Mouse (Mus musculus) limb, embryonic 14.5 days (tissue): ENCODE measurements at regions not wholly inside any gene's neighbourhood (a gene's known extent, or its start where the extent isn't known, plus 50 kb on each side); places are given as distances from the start of the nearest gene placed in this dataset.
A peak's percentile ranks its signal among the peaks of the same experiment; 100 is the strongest.

Source experiments
- ATAC-seq: fragments of 200-750 bp; cut with Nextera tagmentation; 2 replicates; pipeline ENCODE4 v1.8.0; 2017; ENCODE audit warnings: low read depth, moderate number of reproducible peaks, moderate TSS enrichment; ENCODE audit not compliant: low FRiP score
- DNase-seq: peaks from one replicate; pipeline ENCODE4 v3.0.0-alpha.2; 2015; ENCODE audit warnings: low spot score
- H3K27ac ChIP-seq: fragments of 300-500 bp; sonication (generic); replicated peaks from 2 replicates; pipeline ENCODE4 v1.5.1; 2014; ENCODE audit warnings: low read depth, mild to moderate bottlenecking, low read length, moderate library complexity, mixed read lengths
- H3K27me3 ChIP-seq: fragments of 300-500 bp; sonication (generic); 2 replicates; pipeline ENCODE4 v1.6.1; 2014; ENCODE audit warnings: low read length, mixed read lengths; ENCODE audit not compliant: control insufficient read depth, insufficient read depth
- H3K36me3 ChIP-seq: fragments of 300-500 bp; sonication (generic); 2 replicates; pipeline ENCODE4 v1.6.1; 2014; ENCODE audit warnings: mild to moderate bottlenecking, low read length, moderate library complexity, mixed read lengths; ENCODE audit not compliant: control insufficient read depth, insufficient read depth
- H3K4me1 ChIP-seq: fragments of 300-500 bp; sonication (generic); 2 replicates; pipeline ENCODE4 v1.6.1; 2014; ENCODE audit warnings: antibody characterized with exemption, low read length, mixed read lengths; ENCODE audit not compliant: control insufficient read depth, insufficient read depth
- H3K4me2 ChIP-seq: fragments of 300-500 bp; sonication (generic); replicated peaks from 2 replicates; pipeline ENCODE4 v1.6.1; 2014; ENCODE audit warnings: low read depth, mild to moderate bottlenecking, low read length, moderate library complexity; ENCODE audit not compliant: severe bottlenecking
- H3K4me3 ChIP-seq: fragments of 300-500 bp; sonication (generic); replicated peaks from 2 replicates; pipeline ENCODE4 v1.5.1; 2014; ENCODE audit warnings: low read length
- H3K9ac ChIP-seq: fragments of 300-500 bp; sonication (generic); 2 replicates; pipeline ENCODE4 v1.6.1; 2014; ENCODE audit warnings: mild to moderate bottlenecking, low read depth, low read length, moderate library complexity; ENCODE audit not compliant: severe bottlenecking
- H3K9me3 ChIP-seq: fragments of 300-500 bp; sonication (generic); 2 replicates; pipeline ENCODE4 v1.6.1; 2016; ENCODE audit warnings: low read length; ENCODE audit not compliant: control insufficient read depth
- POLR2A ChIP-seq: fragments of 200-500 bp; IDR thresholded peaks from 2 replicates; pipeline ENCODE4 v1.8.0; 2012; ENCODE audit warnings: inconsistent platforms, mild to moderate bottlenecking, moderate library complexity, borderline replicate concordance; ENCODE audit not compliant: insufficient read depth, insufficient read length; ENCODE audit errors: extremely low read depth
- WGBS: fragments of 180-500 bp; shearing (Covaris S2); extraction: QIAGEN DNeasy Blood & Tissue Kit; methylation state at CpG from one replicate; pipeline ENCODE4 v1.1.7; 2014; 5-methylcytosine and 5-hydroxymethylcytosine counted together

DNA sequence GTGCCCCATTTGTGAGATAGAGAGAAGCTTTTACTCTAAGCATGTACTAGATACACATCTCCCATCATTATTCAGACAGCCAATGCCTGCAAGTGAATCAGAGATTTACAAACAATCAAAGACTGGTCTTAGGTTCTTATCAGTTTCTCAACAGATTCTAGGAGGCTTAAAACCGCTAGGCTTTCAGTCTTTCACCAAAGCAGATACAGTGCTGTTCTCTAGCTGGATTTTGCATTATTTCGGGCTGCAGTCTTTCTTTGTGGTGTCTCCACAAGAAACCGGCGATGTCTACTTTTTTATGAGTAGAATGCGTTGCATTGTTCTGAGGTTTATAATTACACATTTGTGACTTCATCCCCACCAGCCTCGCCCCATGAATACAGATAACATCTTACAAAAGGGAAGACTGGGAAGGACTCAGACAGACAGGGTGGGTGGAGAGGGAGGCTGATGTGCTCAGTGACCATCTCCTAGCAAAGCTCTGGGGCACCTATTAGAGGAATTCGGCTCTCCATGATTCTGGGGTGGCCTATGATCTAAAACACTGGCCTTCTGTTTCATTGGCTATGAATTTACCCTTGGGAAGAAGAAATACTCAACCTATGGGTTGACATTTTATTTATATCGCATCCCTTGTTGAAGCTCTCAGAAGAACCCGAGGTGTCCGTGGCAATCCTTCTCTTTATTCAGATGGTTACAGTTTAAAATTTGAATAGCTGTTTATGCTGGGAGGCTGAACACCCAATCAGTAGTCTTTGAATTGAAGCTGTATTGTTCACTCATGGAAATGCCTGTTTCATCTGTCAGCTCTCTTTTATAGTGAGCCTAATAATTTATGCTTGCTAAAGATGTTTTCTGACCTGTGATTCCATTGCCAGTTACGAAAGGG, 343.8 kb downstream of the Tmem161b start:
- H3K27me3 ChIP-seq: no peaks in the 10 kb centered on the region
- no peak overlapping the region for H3K4me2 ChIP-seq
- ATAC-seq (no peak), DNase-seq (no peak)
- H3K4me1 ChIP-seq: no peaks in the 10 kb centered on the region
- no peak for TF ChIP-seq POLR2A
- no peak overlapping the region for H3K9ac ChIP-seq
- H3K4me3 ChIP-seq: no peak overlapping the region
- no peaks in the 10 kb centered on the region for H3K36me3 ChIP-seq
- WGBS: 88% methylated on average over 11 of the region's 11 CpGs
- no peak overlapping the region for H3K27ac ChIP-seq
- H3K9me3 ChIP-seq: no peaks in the 10 kb centered on the region

DNA sequence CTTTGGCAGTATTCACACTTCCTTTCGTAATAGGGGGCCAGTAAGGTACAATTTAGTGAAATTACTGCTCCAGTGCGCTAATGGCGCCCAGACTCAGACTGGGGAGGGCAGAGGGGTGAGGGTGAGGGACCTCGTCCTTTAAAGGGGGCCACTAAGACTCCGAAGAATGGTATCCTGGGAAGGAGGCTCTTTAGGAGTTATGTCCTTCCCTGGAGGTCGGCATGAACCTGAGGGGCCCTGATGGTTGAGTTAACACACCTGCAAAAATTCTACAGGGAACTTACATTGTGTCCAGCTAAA, 344.4 kb downstream of the Tmem161b start:
- H3K4me2 ChIP-seq: no peak overlapping the region
- H3K27ac ChIP-seq: no peak overlapping the region
- no peak overlapping the region for H3K4me3 ChIP-seq
- no peaks in the 10 kb centered on the region for H3K36me3 ChIP-seq
- H3K27me3 ChIP-seq: no peaks in the 10 kb centered on the region
- DNase-seq (no peak), ATAC-seq (no peak)
- 79% methylated on average over 6 of the region's 6 CpGs for WGBS
- no peaks in the 10 kb centered on the region for H3K4me1 ChIP-seq
- H3K9ac ChIP-seq: no peak overlapping the region
- H3K9me3 ChIP-seq: no peaks in the 10 kb centered on the region
- no peak for TF ChIP-seq POLR2A

DNA sequence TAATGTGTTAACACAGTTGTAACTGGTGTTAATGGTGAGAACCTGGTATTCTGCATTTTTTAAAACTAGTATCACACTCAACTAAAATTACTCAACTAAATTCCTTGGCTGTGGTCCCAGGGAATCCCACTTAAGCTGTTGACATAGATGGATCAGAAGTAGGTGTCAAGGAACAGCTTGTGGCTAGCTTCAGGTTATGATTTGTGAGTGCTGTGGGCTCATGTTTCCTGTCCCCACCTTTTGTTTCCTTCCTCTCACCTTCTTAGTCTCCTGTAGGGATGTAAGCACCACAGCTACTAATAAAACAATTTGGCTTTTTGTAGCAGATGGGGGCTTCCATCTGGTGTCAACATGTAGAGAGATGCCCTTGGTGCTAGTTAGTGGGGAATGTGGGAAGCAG, 347.3 kb downstream of the Tmem161b start:
- H3K4me2 ChIP-seq: no peak overlapping the region
- no peak overlapping the region for H3K4me3 ChIP-seq
- TF ChIP-seq POLR2A: no peak
- H3K27me3 ChIP-seq: no peaks in the 10 kb centered on the region
- H3K4me1 ChIP-seq: no peaks in the 10 kb centered on the region
- no peaks in the 10 kb centered on the region for H3K9me3 ChIP-seq
- no peak overlapping the region for H3K9ac ChIP-seq
- no peaks in the 10 kb centered on the region for H3K36me3 ChIP-seq
- DNase-seq (no peak), ATAC-seq (no peak)
- no peak overlapping the region for H3K27ac ChIP-seq

- H3K9me3 ChIP-seq: no peaks in the 10 kb centered on the region
- WGBS: 87% methylated on average over 2 of the region's 2 CpGs
- DNase-seq: no peak
- no peak overlapping the region for H3K9ac ChIP-seq
- H3K36me3 ChIP-seq: no peaks in the 10 kb centered on the region
- H3K4me2 ChIP-seq: no peak overlapping the region
- no peaks in the 10 kb centered on the region for H3K27me3 ChIP-seq
- TF ChIP-seq POLR2A: no peak
- no peak overlapping the region for H3K4me3 ChIP-seq
- H3K4me1 ChIP-seq: no peaks in the 10 kb centered on the region
- no peak for ATAC-seq
- H3K27ac ChIP-seq: no peak overlapping the region
Measured at GRCm38 (mm10) chr13:84570206-84570605, 348.1 kb downstream of the Tmem161b start.

DNA sequence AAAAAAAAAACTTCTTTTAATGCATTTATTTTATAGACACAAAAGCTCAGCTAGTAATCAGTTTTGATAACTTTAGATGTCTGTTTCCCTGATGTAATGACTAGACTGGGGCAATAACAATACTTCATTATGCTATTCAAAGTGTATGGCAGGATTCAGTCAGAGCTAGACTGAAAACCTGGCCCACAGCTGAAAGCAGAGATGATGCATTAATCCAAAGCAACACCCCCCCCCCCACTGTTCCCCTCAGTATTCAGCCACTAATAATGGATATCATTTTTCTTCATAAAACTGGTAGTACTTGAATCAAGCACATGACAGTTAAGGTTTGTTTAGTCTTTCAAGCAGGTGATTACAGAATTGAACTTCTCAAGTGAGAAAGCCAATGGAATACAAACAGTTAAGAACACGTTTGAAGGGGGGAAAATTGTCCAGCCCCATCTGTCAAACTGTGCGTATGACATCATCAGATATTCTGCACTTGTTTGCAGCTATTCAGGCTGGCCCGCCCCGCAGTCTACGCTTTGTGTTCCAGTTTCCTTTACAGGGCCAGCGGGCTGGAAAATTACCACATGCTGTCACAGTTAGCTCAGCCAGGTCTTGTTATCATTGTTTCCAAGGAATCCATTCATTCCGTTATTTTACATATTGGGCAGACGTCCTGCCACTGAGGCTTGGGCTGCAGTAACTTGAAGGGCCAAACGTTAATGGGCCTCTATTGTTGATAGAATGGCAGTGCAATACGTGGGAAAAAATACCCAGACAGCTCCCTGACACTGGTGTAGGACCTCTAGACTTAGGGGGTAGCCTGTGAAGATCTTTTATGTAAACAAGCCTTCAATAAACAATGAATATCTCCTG, 349.1 kb downstream of the Tmem161b start:
- Histone ChIP-seq H3K4me2 (no peak overlapping the region), H3K27me3 (no peaks in the 10 kb centered on the region), H3K36me3 (no peaks in the 10 kb centered on the region), H3K4me1 (no peaks in the 10 kb centered on the region), H3K27ac (no peak overlapping the region), H3K4me3 (no peak overlapping the region), H3K9ac (no peak overlapping the region), H3K9me3 (no peaks in the 10 kb centered on the region)
- ATAC-seq (no peak), DNase-seq (peak; percentile 14)
- WGBS: 53% methylated on average over 10 of the region's 10 CpGs
- no peak for TF ChIP-seq POLR2A
